Mouse (Mus musculus) right cerebral cortex, adult 2 months (tissue): ENCODE results near the gene Ctnnd1.

Experiments used
- DNase-seq, 2 experiments: peaks; one replicate each; pipeline ENCODE4 v3.0.0; 2021 to 2022; ENCODE audit warnings: low spot score in 2 of 2

Gene Ctnnd1

GRCm38 (mm10) chr2:84607842-84608241, 42.7 kb downstream of the Ctnnd1 start:
- DNase-seq, result no peak

- no peak for DNase-seq
Measured at GRCm38 (mm10) chr2:84600977-84601376, 49.6 kb downstream of the Ctnnd1 start.

GRCm38 (mm10) chr2:84599270-84599888, 51.2 kb downstream of the Ctnnd1 start:
- no peak for DNase-seq

GRCm38 (mm10) chr2:84597123-84597522, 53.4 kb downstream of the Ctnnd1 start:
- no peak for DNase-seq

- no peak for DNase-seq
Measured at GRCm38 (mm10) chr2:84592801-84593200, 57.8 kb downstream of the Ctnnd1 start.

- DNase-seq, result no peak
Measured at GRCm38 (mm10) chr2:84585700-84586099, 64.9 kb downstream of the Ctnnd1 start.

GRCm38 (mm10) chr2:84582286-84582685, 68.3 kb downstream of the Ctnnd1 start:
- DNase-seq, result no peak

GRCm38 (mm10) chr2:84581208-84581607, 69.4 kb downstream of the Ctnnd1 start:
- no peak for DNase-seq

- DNase-seq, result no peak
Measured at GRCm38 (mm10) chr2:84579311-84579710, 71.3 kb downstream of the Ctnnd1 start.

GRCm38 (mm10) chr2:84574130-84574529, 76.4 kb downstream of the Ctnnd1 start:
- DNase-seq, result peak; percentile 79 to 84

GRCm38 (mm10) chr2:84556888-84557514, 93.6 kb downstream of the Ctnnd1 start:
- DNase-seq, result peak; percentile 71 to 72

- peak in 1 of 2 experiments; percentile 29 for DNase-seq
Measured at GRCm38 (mm10) chr2:84551390-84552100, 99.0 kb downstream of the Ctnnd1 start.
